34 mouse cellular contexts compared by ENCODE assay signal in genomic region chr19:33453725-33454124, GRCm38 (mm10).
A peak's percentile ranks its signal among the peaks of the same experiment; 100 is the strongest.
DNase-seq lines count a peak whose midpoint lies in the region; ATAC-seq and TF ChIP-seq lines count a peak whose summit lies in the region.
"Had no signal": no experiment of that assay in that cellular context is flagged by ENCODE, and none has a peak within 500 bp of the region (broad histone marks: within the 10 kb centered on the region; RNA-seq: fewer than 3 reads in every experiment).

No protein-coding gene starts in this region.

- no peak for TF ChIP-seq CTCF in ES-Bruce4 (IDR thresholded peaks at IDR 0.05; ENCODE audit: low read depth, low read length)
- no peak for TF ChIP-seq CTCF in intestine, postnatal 0 days (IDR thresholded peaks at IDR 0.05; ENCODE audit: low read depth)

- no peak for TF ChIP-seq POLR2A in ES-Bruce4 (IDR thresholded peaks at IDR 0.05; ENCODE audit: insufficient read depth, low read length)

- H3K36me3 ChIP-seq in ES-Bruce4 (ENCODE audit: control insufficient read depth, insufficient read depth, low read length, poor library complexity, severe bottlenecking), result no peaks in the 10 kb centered on the region
- H3K36me3 ChIP-seq in intestine, postnatal 0 days (ENCODE audit: control insufficient read depth, insufficient read depth), result no peaks in the 10 kb centered on the region
- H3K36me3 ChIP-seq: embryonic facial prominence, embryonic 10.5 days; embryonic facial prominence, embryonic 15.5 days; forebrain, embryonic 12.5 days; G1E; heart, embryonic 13.5 days; hindbrain, embryonic 15.5 days; kidney, embryonic 15.5 days; limb, embryonic 10.5 days; limb, embryonic 15.5 days; midbrain, embryonic 10.5 days; neural tube, embryonic 12.5 days had no signal

- H3K27me3 ChIP-seq in ES-Bruce4 (ENCODE audit: control insufficient read depth, insufficient read depth, low read length, poor library complexity, severe bottlenecking), result no peaks in the 10 kb centered on the region
- H3K27me3 ChIP-seq in intestine, postnatal 0 days (replicated peaks; ENCODE audit: control insufficient read depth, insufficient read depth, low read length), result no peaks in the 10 kb centered on the region
- H3K27me3 ChIP-seq: embryonic facial prominence, embryonic 15.5 days; forebrain, embryonic 12.5 days; heart, embryonic 13.5 days; hindbrain, embryonic 15.5 days; kidney, embryonic 15.5 days; limb, embryonic 15.5 days; neural tube, embryonic 12.5 days had no signal

- no peak overlapping the region for H3K4me2 ChIP-seq in intestine, postnatal 0 days (replicated peaks; ENCODE audit: low read depth)
- H3K4me2 ChIP-seq: embryonic facial prominence, embryonic 15.5 days; forebrain, embryonic 12.5 days; heart, embryonic 13.5 days; hindbrain, embryonic 15.5 days; kidney, embryonic 15.5 days; limb, embryonic 15.5 days; neural tube, embryonic 12.5 days had no signal

- no peaks in the 10 kb centered on the region for H3K4me1 ChIP-seq in ES-Bruce4 (ENCODE audit: control insufficient read depth, insufficient read depth, low read length)
- H3K4me1 ChIP-seq in intestine, postnatal 0 days (replicated peaks; ENCODE audit: control insufficient read depth, insufficient read depth, low read length), result no peaks in the 10 kb centered on the region
- H3K4me1 ChIP-seq: embryonic facial prominence, embryonic 10.5 days; embryonic facial prominence, embryonic 15.5 days; forebrain, embryonic 12.5 days; heart, embryonic 13.5 days; hindbrain, embryonic 15.5 days; kidney, embryonic 15.5 days; limb, embryonic 10.5 days; limb, embryonic 15.5 days; midbrain, embryonic 10.5 days; neural tube, embryonic 12.5 days had no signal

- H3K27ac ChIP-seq in ES-Bruce4 (ENCODE audit: insufficient read depth, low read length), result no peak overlapping the region
- no peak overlapping the region for H3K27ac ChIP-seq in intestine, postnatal 0 days (ENCODE audit: low read depth, low read length)
- H3K27ac ChIP-seq: embryonic facial prominence, embryonic 10.5 days; embryonic facial prominence, embryonic 15.5 days; forebrain, embryonic 12.5 days; heart, adult 2 months; heart, embryonic 13.5 days; hindbrain, embryonic 15.5 days; kidney, embryonic 15.5 days; layer of hippocampus, adult 2 months; limb, embryonic 10.5 days; limb, embryonic 15.5 days; liver, embryonic 14.5 days; midbrain, embryonic 10.5 days; neural tube, embryonic 12.5 days had no signal

- H3K9ac ChIP-seq in ES-Bruce4 (ENCODE audit: low read depth, poor library complexity, severe bottlenecking), result no peak overlapping the region
- H3K9ac ChIP-seq in intestine, postnatal 0 days (ENCODE audit: low read depth, low read length), result no peak overlapping the region
- H3K9ac ChIP-seq: embryonic facial prominence, embryonic 15.5 days; forebrain, embryonic 12.5 days; forebrain, postnatal 0 days; heart, embryonic 13.5 days; hindbrain, embryonic 15.5 days; kidney, embryonic 15.5 days; limb, embryonic 15.5 days; liver, embryonic 14.5 days; neural tube, embryonic 12.5 days had no signal

- peaks cover 23% of the 10 kb centered on the region for H3K9me3 ChIP-seq in ES-Bruce4 (replicated peaks; ENCODE audit: control insufficient read depth, insufficient read depth, low read length, poor library complexity, severe bottlenecking)
- no peaks in the 10 kb centered on the region for H3K9me3 ChIP-seq in intestine, postnatal 0 days (ENCODE audit: control insufficient read depth)
- H3K9me3 ChIP-seq: embryonic facial prominence, embryonic 15.5 days; forebrain, embryonic 12.5 days; G1E; limb, embryonic 10.5 days; limb, embryonic 15.5 days had no signal

- 80% methylated on average over 4 of the region's 4 CpGs for WGBS in intestine, postnatal 0 days

- peak; percentile 27 for DNase-seq in ES-CJ7 (ENCODE audit: low read depth, low spot score)
- peak; percentile 11 for DNase-seq in cerebellum, adult 8-10 months
- peak; percentile 56 to 73 for DNase-seq in cerebellum, postnatal 25 days
- DNase-seq in lung, postnatal 14 days, result no peak
- DNase-seq: adrenal gland, postnatal 10 days; B cell, adult 2 months; forebrain, postnatal 0 days; heart, adult 2 months; heart, postnatal 10 days; kidney, adult 18-20 months; kidney, postnatal 25 days; lung, adult 2 months; lung, postnatal 10 days; right cerebral cortex, adult 18-20 months; spleen, adult 18-20 months; thymus, adult 18-20 months; thymus, postnatal 36 days had no signal

- peak; percentile 56; the same call in 1 of the 2 replicates for TF ChIP-seq EP300 in ES-Bruce4 (IDR thresholded peaks at IDR 0.05; ENCODE audit: insufficient read depth, low read depth, low read length)

- no peak overlapping the region for H3K4me3 ChIP-seq in ES-Bruce4 (ENCODE audit: low read depth, low read length)
- H3K4me3 ChIP-seq in intestine, postnatal 0 days (ENCODE audit: low read depth, low read length), result no peak overlapping the region
- H3K4me3 ChIP-seq: embryonic facial prominence, embryonic 10.5 days; embryonic facial prominence, embryonic 15.5 days; forebrain, embryonic 12.5 days; heart, adult 2 months; heart, embryonic 13.5 days; hindbrain, embryonic 15.5 days; kidney, embryonic 15.5 days; layer of hippocampus, adult 2 months; limb, embryonic 10.5 days; limb, embryonic 15.5 days; midbrain, embryonic 10.5 days; myocyte; neural tube, embryonic 12.5 days had no signal

- ATAC-seq in intestine, postnatal 0 days, result no peak
- ATAC-seq: forebrain, postnatal 0 days; inflammation-experienced regulatory T-cells, adult 6 months had no signal
